Mouse (Mus musculus) neural tube, embryonic 12.5 days (tissue): Measurements from ENCODE around the gene Pex1. TPM values are rescaled to one million over a fixed set of nuclear protein-coding genes. Genes with fewer than 3 reads are reported as not detected.

ENCODE experiments used
- microRNA-seq: library from miRNA; unstranded; fragments of <30 nt; microRNA quantifications from one replicate; pipeline ENCODE4, GENCODE M21; 2017
- polyA plus RNA-seq: library from polyadenylated mRNA; unstranded; fragments of >200 nt; fragmentation: Nextera tagmentation; extraction: Ambion mirVana; gene quantifications from 2 replicates; pipeline ENCODE4 v1.2.1, GENCODE M21; 2016

Pex1 gene
- polyA plus RNA-seq, 1 experiment from 2014 or later = 20.6 TPM

Small RNAs within 50 kb of the gene (microRNA-seq; reads per million reads assigned to microRNA genes)
- gene Gm26238 = not detected

Other genes with a start within 250 kb of the Pex1 start
- gene Fam133b, start 52.2 kb upstream of the Pex1 start, polyA plus RNA-seq = 31.6 and 35.1 TPM in 2 replicates
- 3.7 and 4.1 TPM in 2 replicates for gene 1700109H08Rik, start 24.5 kb upstream of the Pex1 start, polyA plus RNA-seq
- gene Rbm48, start 519 bp downstream of the Pex1 start, polyA plus RNA-seq = 12.6 and 15.1 TPM in 2 replicates
- gene Tmbim7, start 55.1 kb downstream of the Pex1 start, polyA plus RNA-seq = not detected in 2 replicates
- 72.0 and 74.6 TPM in 2 replicates for gene Gatad1, start 61.1 kb downstream of the Pex1 start, polyA plus RNA-seq
- gene Ankib1, start 206.9 kb downstream of the Pex1 start, polyA plus RNA-seq = 21.7 and 21.9 TPM in 2 replicates
- gene Krit1, start 207.1 kb downstream of the Pex1 start, polyA plus RNA-seq = 69.4 and 73.5 TPM in 2 replicates
- 0.09 and 0.19 TPM in 2 replicates for gene Lrrd1, start 249.1 kb downstream of the Pex1 start, polyA plus RNA-seq